Mouse (Mus musculus) layer of hippocampus, postnatal 25 days (tissue): ENCODE data around the gene Gale. TPM values are rescaled to one million over a fixed set of nuclear protein-coding genes. Genes with fewer than 3 reads are reported as not detected.

ENCODE experiments used
- DNase-seq, 2 experiments: peaks; one replicate each; pipeline ENCODE4 v3.0.0; 2022; ENCODE audit warnings: mixed read lengths in 2 of 2, low spot score in 1 of 2; ENCODE audit errors: extremely low spot score in 1 of 2
- total RNA-seq, 2 experiments: library from RNA; stranded (reverse); gene quantifications; 2 replicates each; pipeline ENCODE4 v1.2.3; 2021

Gene Gale
- total RNA-seq, 2 experiments from 2014 or later = 23.1 to 31.6 TPM

GRCm38 (mm10) chr4:136004921-136005320 is 41.4 kb downstream of the Gale start:
- DNase-seq = no peak

GRCm38 (mm10) chr4:136006821-136007220 is 43.3 kb downstream of the Gale start:
- DNase-seq = no peak

GRCm38 (mm10) chr4:136008782-136009447 is 45.4 kb downstream of the Gale start:
- DNase-seq = no peak

GRCm38 (mm10) chr4:136010586-136010985 is 47.1 kb downstream of the Gale start:
- DNase-seq = no peak

- DNase-seq = no peak
Observed at GRCm38 (mm10) chr4:136016059-136016602, 52.6 kb downstream of the Gale start.

Other genes with a start within 250 kb of the Gale start
- under 1 TPM in 1 of 2 experiments, not detected in 1; 0.14 TPM for gene Il22ra1, start 235.6 kb upstream of the Gale start, total RNA-seq
- 1 to 10 TPM in 1 of 2 experiments, under 1 TPM in 1; 0.66 to 1.2 TPM for gene Myom3, start 204.0 kb upstream of the Gale start, total RNA-seq
- gene Srsf10, start 108.0 kb upstream of the Gale start, total RNA-seq = 10 to 100 TPM; 78.4 to 78.6 TPM
- gene Pnrc2, start 89.9 kb upstream of the Gale start, total RNA-seq = 10 to 100 TPM; 54.0 to 55.9 TPM
- gene Cnr2, start 68.3 kb upstream of the Gale start, total RNA-seq = under 1 TPM in 1 of 2 experiments, not detected in 1; 0.21 TPM
- 10 to 100 TPM; 40.5 to 40.7 TPM for gene Fuca1, start 43.0 kb upstream of the Gale start, total RNA-seq
- 10 to 100 TPM; 34.0 to 37.1 TPM for gene Hmgcl, start 17.3 kb upstream of the Gale start, total RNA-seq
- gene Lypla2, start 8.9 kb downstream of the Gale start, total RNA-seq = 100 to 1,000 TPM in 1 of 2 experiments, 10 to 100 TPM in 1; 94.7 to 110 TPM
- gene Pithd1, start 23.5 kb downstream of the Gale start, total RNA-seq = 10 to 100 TPM; 84.3 to 89.7 TPM
- gene Eloa, start 58.0 kb downstream of the Gale start, total RNA-seq = 10 to 100 TPM; 31.3 to 31.4 TPM
- gene Rpl11, start 89.7 kb downstream of the Gale start, total RNA-seq = 100 to 1,000 TPM; 262 to 319 TPM
- 10 to 100 TPM; 51.7 to 62.5 TPM for gene Id3, start 179.8 kb downstream of the Gale start, total RNA-seq
- 1 to 10 TPM in 1 of 2 experiments, under 1 TPM in 1; 0.59 to 1.2 TPM for gene E2f2, start 208.7 kb downstream of the Gale start, total RNA-seq
- 1 to 10 TPM; 2.7 to 4.3 TPM for gene Asap3, start 242.6 kb downstream of the Gale start, total RNA-seq